ENCODE assay signal across 8 mouse cellular contexts in the genomic region with DNA sequence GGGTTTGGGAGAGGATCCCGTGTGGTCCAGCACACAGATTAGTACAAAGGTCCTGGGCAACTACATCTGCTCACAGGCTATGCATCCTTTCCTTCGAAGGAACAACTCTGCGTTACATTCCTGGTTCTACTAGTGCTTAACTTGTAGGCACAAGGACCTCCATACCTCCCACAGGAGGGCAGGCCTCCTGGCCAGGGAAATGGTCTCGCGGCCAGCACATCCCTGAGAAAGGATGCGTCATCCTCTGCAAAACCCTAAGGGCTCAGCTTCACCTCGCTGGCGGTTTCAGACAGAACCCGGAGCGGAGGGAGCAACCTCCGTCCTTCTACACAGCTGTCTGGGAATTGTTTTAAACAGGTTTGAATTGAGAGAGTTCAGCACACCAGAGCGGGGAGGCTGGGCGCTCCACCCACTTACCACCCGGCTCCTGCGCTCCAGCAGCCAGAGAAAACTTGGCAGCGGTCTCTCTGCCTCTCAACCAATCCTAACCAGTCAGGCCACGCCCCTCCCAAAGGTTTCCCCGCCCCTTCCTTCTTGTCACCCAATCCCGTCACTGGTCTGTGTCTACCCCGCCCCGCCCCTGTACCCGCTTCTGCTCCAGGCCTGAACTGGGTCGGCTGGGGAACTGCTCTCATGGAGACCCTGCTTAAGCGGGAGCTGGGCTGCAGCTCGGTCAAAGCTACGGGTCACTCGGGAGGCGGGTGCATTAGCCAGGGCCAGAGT. TPM values are rescaled to one million over a fixed set of nuclear protein-coding genes. Genes with fewer than 3 reads are reported as not detected.
DNase-seq lines count a peak whose midpoint lies in the region; ATAC-seq and TF ChIP-seq lines count a peak whose summit lies in the region.

Gene Fn3krp, plus strand, starts transcription at position 572 of the 723 bp plus-strand sequence.

- peak; percentile 99 for ATAC-seq in forebrain, postnatal 0 days
- ATAC-seq in lung, embryonic 15.5 days (ENCODE audit: borderline replicate concordance, extremely low read depth, low FRiP score, low TSS enrichment): peak; percentile 100

- H3K9ac ChIP-seq in MEL (ENCODE audit: control insufficient read depth, low read depth, low read length, poor library complexity, severe bottlenecking): peak within 1 kb of the TSS; percentile 83
- H3K9ac ChIP-seq in forebrain, postnatal 0 days: peak within 1 kb of the TSS; percentile 62
- peak within 1 kb of the TSS; percentile 78 for H3K9ac ChIP-seq in lung, embryonic 15.5 days

- H3K36me3 ChIP-seq in MEL (ENCODE audit: control insufficient read depth in 1 of 2, insufficient read depth in 2 of 2, low read length in 2 of 2): peaks cover 0 to 11% of the 10 kb centered on the region in 2 experiments; a peak in 2 of 4 replicates
- H3K36me3 ChIP-seq in forebrain, postnatal 0 days (ENCODE audit: insufficient read depth): no peaks in the 10 kb centered on the region
- no peaks in the 10 kb centered on the region for H3K36me3 ChIP-seq in lung, embryonic 15.5 days

- H3K9me3 ChIP-seq in MEL (replicated peaks; ENCODE audit: insufficient read depth, low read length): no peaks in the 10 kb centered on the region
- no peaks in the 10 kb centered on the region for H3K9me3 ChIP-seq in forebrain, postnatal 0 days (ENCODE audit: low read length)
- no peaks in the 10 kb centered on the region for H3K9me3 ChIP-seq in lung, embryonic 15.5 days

- H3K27ac ChIP-seq in MEL (ENCODE audit: control insufficient read depth, low read depth, low read length): peak within 1 kb of the TSS; percentile 61
- peak within 1 kb of the TSS; percentile 53 for H3K27ac ChIP-seq in cerebellum, adult 2 months (ENCODE audit: insufficient read depth, low read length)
- H3K27ac ChIP-seq in forebrain, postnatal 0 days (ENCODE audit: low read depth, low read length): peak within 1 kb of the TSS; percentile 70
- H3K27ac ChIP-seq in lung, embryonic 15.5 days: peak within 1 kb of the TSS; percentile 73

- H3K4me1 ChIP-seq in MEL (ENCODE audit: control insufficient read depth in 1 of 2, insufficient read depth in 2 of 2, low read length in 2 of 2): peaks cover 2 to 5% of the 10 kb centered on the region in 2 experiments
- H3K4me1 ChIP-seq in cerebellum, adult 2 months (ENCODE audit: control insufficient read depth, insufficient read depth, low read length): no peaks in the 10 kb centered on the region; the same call in 1 of the 2 replicates
- no peaks in the 10 kb centered on the region for H3K4me1 ChIP-seq in forebrain, postnatal 0 days (ENCODE audit: insufficient read depth)
- peaks cover 15% of the 10 kb centered on the region for H3K4me1 ChIP-seq in lung, embryonic 15.5 days

- no peak for TF ChIP-seq RAD21 in MEL (IDR thresholded peaks at IDR 0.05; ENCODE audit: low read depth, low read length)

- WGBS in cerebellum, adult 2 months: 1% methylated on average over 28 of the region's 28 CpGs
- WGBS in forebrain, postnatal 0 days: 1% methylated on average over 28 of the region's 28 CpGs
- 2% methylated on average over 28 of the region's 28 CpGs for WGBS in lung, embryonic 15.5 days

- H3K4me2 ChIP-seq in forebrain, postnatal 0 days (ENCODE audit: low read depth): peak within 1 kb of the TSS; percentile 81
- peak within 1 kb of the TSS; percentile 87 for H3K4me2 ChIP-seq in lung, embryonic 15.5 days

- peak; percentile 66 to 83 for TF ChIP-seq POLR2A in MEL (IDR thresholded peaks at IDR 0.05; ENCODE audit: control insufficient read depth in 1 of 2, insufficient read depth in 1 of 2, low read depth in 1 of 2, low read length in 2 of 2, poor library complexity in 1 of 2)
- TF ChIP-seq POLR2A in cerebellum, adult 2 months (IDR thresholded peaks at IDR 0.05; ENCODE audit: borderline replicate concordance, insufficient read depth, low read length): peak; percentile 76

- H3K4me3 ChIP-seq in MEL (ENCODE audit: control insufficient read depth in 1 of 2, insufficient read depth in 1 of 2, low read depth in 2 of 2, low read length in 2 of 2): peak within 1 kb of the TSS; percentile 91 to 94
- peak within 1 kb of the TSS; percentile 90 for H3K4me3 ChIP-seq in cerebellum, adult 2 months (replicated peaks; ENCODE audit: insufficient read depth, low read depth, low read length)
- H3K4me3 ChIP-seq in forebrain, postnatal 0 days (ENCODE audit: low read depth, low read length): peak within 1 kb of the TSS; percentile 67
- peak within 1 kb of the TSS; percentile 83 for H3K4me3 ChIP-seq in lung, embryonic 15.5 days

- H3K79me2 ChIP-seq in MEL (ENCODE audit: control insufficient read depth, insufficient read depth, low read length, poor library complexity): peaks cover 3% of the 10 kb centered on the region; the same call in 1 of the 2 replicates

- peak; percentile 100 for DNase-seq in MEL (ENCODE audit: low read depth, low spot score)
- peak; percentile 100 for DNase-seq in cerebellum, adult 2 months
- peak; percentile 97 for DNase-seq in forebrain, postnatal 0 days
- DNase-seq in heart, postnatal 4 days: peak; percentile 100
- peak; percentile 99 for DNase-seq in layer of hippocampus, adult 8-10 months (ENCODE audit: low spot score in 2 of 2)
- peak; percentile 98 for DNase-seq in ovary, adult 18-20 months (ENCODE audit: low spot score)
- peak; percentile 98 for DNase-seq in thymus, postnatal 0 days (ENCODE audit: low spot score)

- 0 out of 4 replicates have a peak, but pooled peaks of 1 of the 2 experiments have one; percentile 15 for TF ChIP-seq EP300 in MEL (IDR thresholded peaks at IDR 0.05; ENCODE audit: low read depth in 1 of 2, low read length in 2 of 2)

- no peaks in the 10 kb centered on the region for H3K27me3 ChIP-seq in MEL (ENCODE audit: control insufficient read depth in 1 of 2, insufficient read depth in 2 of 2, low read length in 2 of 2)
- H3K27me3 ChIP-seq in cerebellum, adult 2 months (ENCODE audit: control insufficient read depth, insufficient read depth, low read length): no peaks in the 10 kb centered on the region
- H3K27me3 ChIP-seq in forebrain, postnatal 0 days (ENCODE audit: insufficient read depth, low read length): no peaks in the 10 kb centered on the region
- no peaks in the 10 kb centered on the region for H3K27me3 ChIP-seq in lung, embryonic 15.5 days

- TF ChIP-seq CTCF in MEL (IDR thresholded peaks at IDR 0.05 in 2 of 3, conservative IDR thresholded peaks at IDR 0.05 in 1 of 3; ENCODE audit: control insufficient read depth in 1 of 3, insufficient read depth in 1 of 3, low read depth in 2 of 3, low read length in 3 of 3, poor library complexity in 1 of 3, severe bottlenecking in 1 of 3): no peak
- no peak for TF ChIP-seq CTCF in cerebellum, adult 2 months (IDR thresholded peaks at IDR 0.05; ENCODE audit: borderline replicate concordance, insufficient read depth, low read depth, low read length)
- peak; percentile 25; the same call in 1 of the 2 replicates for TF ChIP-seq CTCF in forebrain, postnatal 0 days (IDR thresholded peaks at IDR 0.05; ENCODE audit: low read depth)

TF ChIP-seq in MEL, 35 proteins besides CTCF, POLR2A, EP300 and RAD21 (continues in another document):
- TF ChIP-seq ZC3H11A (IDR thresholded peaks at IDR 0.05; ENCODE audit: low read depth, low read length): no peak
- TF ChIP-seq GATA1 (IDR thresholded peaks at IDR 0.05; ENCODE audit: low read depth, low read length): no peak
- 0 out of 2 replicates have a peak, but pooled peaks have one; percentile 34 for TF ChIP-seq KAT2A (conservative IDR thresholded peaks at IDR 0.05; ENCODE audit: low read depth, low read length)
- TF ChIP-seq MYC (IDR thresholded peaks at IDR 0.05; ENCODE audit: low read depth, low read length): no peak
- TF ChIP-seq ZMIZ1 (IDR thresholded peaks at IDR 0.05; ENCODE audit: low read depth, low read length): peak; percentile 78
- no peak for TF ChIP-seq USF1 (IDR thresholded peaks at IDR 0.05; ENCODE audit: low read depth, low read length)
- peak; percentile 62 for TF ChIP-seq ELF1 (IDR thresholded peaks at IDR 0.05; ENCODE audit: low read depth, low read length)
- TF ChIP-seq MXI1 (IDR thresholded peaks at IDR 0.05; ENCODE audit: low read depth, low read length): peak; percentile 45
- TF ChIP-seq CHD2 (IDR thresholded peaks at IDR 0.05; ENCODE audit: low read length): no peak
- peak; percentile 58 for TF ChIP-seq TBP (IDR thresholded peaks at IDR 0.05; ENCODE audit: low read depth, low read length)
- TF ChIP-seq ZKSCAN1 (IDR thresholded peaks at IDR 0.05; ENCODE audit: low read depth, low read length): no peak
- no peak for TF ChIP-seq ZNF384 (IDR thresholded peaks at IDR 0.05; ENCODE audit: low read depth, low read length)
- no peak for TF ChIP-seq BHLHE40 (IDR thresholded peaks at IDR 0.05; ENCODE audit: borderline replicate concordance, low read depth, low read length)
- no peak for TF ChIP-seq TAL1 (IDR thresholded peaks at IDR 0.05; ENCODE audit: low read length)
- peak; percentile 50 for TF ChIP-seq TCF12 (IDR thresholded peaks at IDR 0.05; ENCODE audit: low read depth, low read length)
- no peak for TF ChIP-seq RCOR1 (IDR thresholded peaks at IDR 0.05; ENCODE audit: low read depth, low read length)
- TF ChIP-seq GABPA (IDR thresholded peaks at IDR 0.05; ENCODE audit: low read depth, low read length): no peak
- no peak for TF ChIP-seq JUND (IDR thresholded peaks at IDR 0.05; ENCODE audit: low read depth, low read length)
- peak; percentile 59; the same call in 1 of the 2 replicates for TF ChIP-seq POLR2AphosphoS2 (IDR thresholded peaks at IDR 0.05; ENCODE audit: low read length)
- no peak for TF ChIP-seq CHD1 (IDR thresholded peaks at IDR 0.05; ENCODE audit: low read depth, low read length)
- TF ChIP-seq SIN3A (IDR thresholded peaks at IDR 0.05; ENCODE audit: low read length): peak; percentile 68
- peak; percentile 67 for TF ChIP-seq HCFC1 (IDR thresholded peaks at IDR 0.05; ENCODE audit: low read depth, low read length)
- TF ChIP-seq MAFK (IDR thresholded peaks at IDR 0.05; ENCODE audit: borderline replicate concordance, low read depth, low read length): no peak
- TF ChIP-seq NRF1 (IDR thresholded peaks at IDR 0.05; ENCODE audit: insufficient read depth, low read depth, low read length, poor library complexity, severe bottlenecking): peak; percentile 56; the same call in 1 of the 2 replicates

RNA-seq across cellular contexts. Expression of gene Fn3krp, which starts in this region (rescaled TPM):
- 22.5 and 25.9 TPM in 2 replicates for total RNA-seq in MEL (2012; rRNA removed)
- polyA plus RNA-seq in MEL (2012; ENCODE audit: insufficient read depth in 1 of 2, insufficient read length in 2 of 2, low read depth in 1 of 2, low replicate concordance in 2 of 2, missing spikeins in 1 of 2): 10 to 100 TPM in 1 of 2 experiments, 1 to 10 TPM in 1; 6.8 to 77.1 TPM
- polyA plus RNA-seq in cerebellum, adult 2 months (2012; rRNA removed): 37.7 and 38.0 TPM in 2 replicates
- total RNA-seq in forebrain, postnatal 0 days (2014; rRNA removed): 19.0 and 19.7 TPM in 2 replicates
- polyA plus RNA-seq in forebrain, postnatal 0 days (2015; fragmentation: Nextera tagmentation; extraction: Ambion mirVana): 7.0 and 8.2 TPM in 2 replicates
- 1 to 10 TPM; 5.2 to 6.5 TPM for total RNA-seq in heart, postnatal 4 days (2021)
- 10 to 100 TPM; 48.4 to 51.6 (median 51.1) TPM for total RNA-seq in layer of hippocampus, adult 8-10 months (2022)
- polyA plus RNA-seq in lung, embryonic 15.5 days (2015; fragmentation: Nextera tagmentation; extraction: Ambion mirVana): 6.1 and 8.0 TPM in 2 replicates
- polyA plus RNA-seq in thymus, postnatal 0 days (2015; fragmentation: Nextera tagmentation; extraction: Ambion mirVana): 7.4 and 7.8 TPM in 2 replicates

Comparison
In these comparisons a context has a peak if more than half of its experiments do, and no peak if none do; other contexts are left out.
1. Peak in every context shown above with its lines: DNase-seq, ATAC-seq, H3K4me3 ChIP-seq and H3K27ac ChIP-seq.